Mouse (Mus musculus) cerebral cortex, adult 2 months (tissue): ENCODE results near the gene Dhx9.

ENCODE experiments used
- WGBS: fragments of 180-500 bp; shearing (Covaris S2); methylation state at CpG from one replicate; pipeline ENCODE4 v1.1.7; 2018; 5-methylcytosine and 5-hydroxymethylcytosine counted together

The Dhx9 gene

DNA sequence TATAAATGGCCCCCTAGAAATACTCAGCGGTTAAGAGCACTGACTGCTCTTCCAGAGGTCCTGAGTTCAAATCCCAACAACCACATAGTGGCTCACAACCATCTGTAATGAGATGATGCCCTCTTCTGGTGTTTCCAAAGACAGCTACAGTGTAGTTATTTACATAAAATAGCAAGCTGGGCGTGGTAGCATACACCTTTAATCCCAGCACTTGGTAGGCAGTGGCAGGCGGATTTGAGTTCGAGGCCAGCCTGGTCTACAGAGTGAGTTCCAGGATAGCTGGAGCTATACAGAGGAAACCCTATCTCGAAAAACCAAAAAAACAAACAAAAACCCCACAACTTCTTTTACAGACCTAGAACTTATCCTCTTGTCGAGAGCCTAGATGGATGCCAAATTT is 1.3 kb downstream of the Dhx9 start:
- WGBS = 10% methylated on average over 6 of the region's 6 CpGs

DNA sequence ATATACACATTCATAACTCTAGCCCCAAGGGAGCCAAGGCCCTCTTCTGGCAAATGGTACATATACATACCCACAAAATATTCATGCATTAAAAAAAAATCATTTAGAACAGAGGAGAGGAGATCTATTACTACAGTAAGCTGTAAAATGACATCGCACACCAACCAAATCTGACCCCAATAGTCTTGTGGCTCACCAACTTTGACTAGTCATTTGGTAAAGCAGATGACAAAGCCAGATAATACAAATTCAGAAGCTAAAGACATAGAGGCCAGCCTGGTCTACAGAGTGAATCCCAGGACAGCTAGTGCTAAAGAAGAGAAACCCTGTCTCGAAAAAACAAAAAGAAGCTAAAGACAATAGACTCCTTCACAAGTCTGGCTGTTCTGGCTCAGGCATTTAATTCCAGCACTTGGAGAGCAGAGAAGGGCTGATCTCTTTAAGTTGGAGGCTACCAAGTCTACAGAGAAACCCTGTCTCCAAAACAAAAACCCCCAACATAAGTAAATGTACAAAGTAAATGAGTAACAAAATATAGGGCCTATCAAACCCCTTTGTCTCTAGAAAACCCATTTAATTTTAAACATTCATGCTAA is 2.2 kb downstream of the Dhx9 start:
- 31% methylated on average over 2 of the region's 2 CpGs for WGBS

DNA sequence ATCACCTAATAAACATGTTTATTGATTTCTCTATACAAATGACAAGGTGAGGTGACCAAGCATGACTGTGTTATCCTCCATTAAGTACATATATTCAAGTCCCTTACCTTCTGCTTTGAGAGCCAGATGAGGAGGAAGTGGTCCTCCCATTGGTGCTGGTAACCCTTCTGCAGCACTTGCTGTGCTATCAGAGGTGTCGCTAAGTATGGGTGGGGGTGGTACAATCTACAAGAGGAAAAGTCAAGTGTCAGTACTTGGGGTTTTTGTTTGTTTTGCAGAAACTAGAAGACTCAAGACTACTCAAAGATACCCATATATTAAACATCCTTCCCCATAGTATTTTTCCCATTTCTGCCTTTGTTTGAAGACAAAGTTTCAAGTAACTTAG is 6.4 kb downstream of the Dhx9 start:
- 74% methylated on average over 1 of the region's 1 CpGs for WGBS

DNA sequence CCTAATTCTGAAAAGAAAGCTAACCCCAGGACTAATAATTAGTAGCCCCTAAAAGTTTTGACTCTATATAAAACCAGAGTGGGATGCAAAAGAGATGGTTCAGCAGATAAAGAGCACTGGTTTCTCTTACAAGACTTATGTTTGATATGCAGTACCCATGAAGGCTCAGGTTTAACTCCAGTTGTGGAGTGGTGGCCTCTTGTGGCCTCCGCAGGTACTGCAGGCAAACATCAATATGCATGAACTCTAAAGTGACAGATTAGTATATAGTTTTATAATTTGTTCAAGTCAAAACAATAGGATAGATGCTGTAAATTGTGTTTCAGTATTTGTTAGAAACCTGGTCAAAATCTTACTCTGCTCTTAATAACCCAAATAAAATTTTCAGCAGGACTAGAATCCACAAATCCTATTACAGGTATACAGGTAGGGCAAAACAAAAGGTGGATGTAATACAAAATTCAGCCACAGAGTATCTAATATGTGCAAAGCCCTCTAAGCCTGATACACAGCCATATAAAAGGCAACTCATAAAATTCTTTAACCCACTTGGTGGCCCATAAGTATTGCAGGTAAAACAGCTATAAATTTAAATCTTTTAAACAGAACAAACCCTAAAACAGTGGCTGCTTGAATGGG is 7.0 kb downstream of the Dhx9 start:
- WGBS = 36% methylated on average over 1 of the region's 1 CpGs

DNA sequence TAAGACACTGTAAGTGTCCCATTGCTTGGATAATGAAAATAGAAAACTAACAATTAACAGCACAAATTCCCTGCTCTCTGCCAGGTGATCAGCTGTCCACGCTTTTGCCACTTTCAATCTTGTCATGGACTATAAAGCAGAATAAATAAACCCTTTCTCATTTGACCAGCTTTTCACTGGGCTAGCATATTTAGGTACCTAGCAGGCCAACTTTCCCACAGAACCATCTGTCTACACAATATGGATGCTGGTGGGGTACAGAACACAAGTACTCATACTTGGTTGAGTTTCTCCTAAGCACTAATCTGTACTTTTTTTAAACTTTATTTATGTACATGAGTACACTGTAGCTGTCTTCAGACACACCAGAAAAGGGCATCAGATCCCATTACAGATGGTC is 8.2 kb downstream of the Dhx9 start:
- 66% methylated on average over 1 of the region's 1 CpGs for WGBS

DNA sequence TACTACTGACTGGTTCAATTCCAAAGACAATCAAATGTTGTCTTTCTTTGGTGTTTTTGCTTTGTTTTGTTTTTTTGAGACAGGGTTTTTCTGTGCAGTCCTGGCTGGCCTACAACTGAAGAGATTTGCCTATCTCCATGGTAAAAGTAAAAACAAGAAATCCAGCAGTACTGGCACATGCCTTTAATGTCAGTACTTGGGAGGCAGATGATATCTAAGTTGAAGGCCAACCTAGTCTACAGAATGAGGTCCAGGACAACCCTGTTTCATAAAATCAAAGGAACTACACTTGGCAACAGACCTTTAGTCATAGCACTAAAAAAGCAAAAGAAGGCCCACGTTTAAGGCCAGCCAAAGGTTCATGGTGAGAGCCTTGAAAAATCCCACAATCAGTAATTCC is 25.7 kb downstream of the Dhx9 start:
- WGBS = 61% methylated on average over 1 of the region's 1 CpGs

DNA sequence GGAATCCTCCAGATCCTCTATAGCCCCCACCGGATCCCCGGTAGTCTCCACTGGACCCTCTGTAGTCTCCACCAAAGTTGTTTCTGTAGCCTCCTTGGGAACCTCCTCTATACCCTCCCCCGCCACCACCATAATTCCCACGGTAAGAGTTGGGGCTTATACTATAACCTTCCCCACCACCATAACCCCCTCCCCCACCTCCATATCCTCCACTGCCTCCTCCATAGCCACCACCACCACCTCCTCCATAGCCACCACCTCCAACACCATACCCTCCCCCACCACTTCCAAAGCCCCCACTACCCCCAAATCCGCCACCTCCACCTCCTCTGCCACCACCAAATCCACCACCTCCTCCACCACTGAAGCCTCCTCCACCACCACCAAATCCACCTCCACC is 31.3 kb downstream of the Dhx9 start:
- WGBS = 83% methylated on average over 5 of the region's 5 CpGs

DNA sequence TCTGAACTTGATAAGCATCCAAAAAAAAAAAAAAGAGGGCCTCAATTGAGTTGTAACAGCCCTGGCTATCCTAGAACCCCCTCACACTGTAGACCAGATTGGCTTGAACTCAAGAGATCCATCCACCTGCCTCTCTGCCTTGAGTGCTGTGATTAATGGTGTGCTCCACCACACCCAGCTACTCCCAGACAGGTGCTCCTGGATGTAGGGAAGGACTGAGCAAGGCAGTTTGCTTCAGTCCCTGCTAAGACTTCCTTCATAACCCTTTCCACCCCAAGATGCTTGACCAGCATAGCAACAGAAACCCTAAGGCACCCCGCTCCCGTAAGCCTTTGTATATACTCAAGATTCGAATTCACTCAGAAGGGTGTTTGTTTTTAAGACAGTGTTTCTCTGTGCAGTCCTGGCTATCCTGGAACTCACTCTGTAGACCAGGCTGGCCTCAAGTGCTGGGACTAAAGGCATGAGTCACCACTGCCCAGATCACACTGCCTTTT is 34.3 kb downstream of the Dhx9 start:
- 86% methylated on average over 3 of the region's 3 CpGs for WGBS

DNA sequence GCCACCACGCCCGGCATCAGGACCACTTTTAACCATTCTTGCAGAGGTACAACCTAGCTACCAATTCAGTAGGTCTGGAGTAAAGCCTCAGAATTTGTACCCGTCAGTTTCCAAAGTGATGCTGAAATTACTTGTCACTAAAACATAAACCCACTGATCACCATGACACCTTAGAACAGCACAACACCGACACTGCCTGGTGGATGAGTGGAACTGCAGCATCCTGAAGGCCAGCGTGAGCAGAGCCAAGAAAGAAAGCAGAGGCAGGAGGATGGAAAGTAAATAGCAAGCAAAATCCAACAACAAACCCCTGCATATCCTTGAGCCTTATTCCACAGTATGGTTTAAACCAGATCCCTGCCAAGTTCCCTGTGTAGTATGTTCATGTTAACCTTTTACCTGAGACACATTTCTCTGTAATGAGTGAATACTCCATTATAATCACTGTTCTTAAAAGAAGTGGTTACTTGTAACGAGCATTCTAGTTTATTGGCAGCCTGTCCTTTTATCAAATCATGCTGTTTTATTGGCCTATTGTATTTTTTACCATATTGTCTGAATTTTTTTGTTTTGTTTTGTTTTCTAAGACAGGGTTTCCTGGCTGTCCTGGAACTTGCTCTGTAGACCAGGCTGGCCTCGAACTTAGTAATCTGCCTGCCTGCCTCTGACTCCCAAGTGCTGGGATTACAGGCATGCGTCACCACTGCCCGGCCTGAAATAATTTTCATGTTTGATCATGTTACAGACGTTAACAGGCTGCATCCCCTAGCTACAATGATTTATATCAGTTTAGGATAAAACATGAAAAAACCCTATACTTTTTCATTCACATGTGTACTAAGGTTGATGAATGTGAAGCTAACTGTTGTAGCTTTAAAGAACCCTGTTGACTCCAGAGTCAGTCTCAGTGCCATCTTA is 36.0 kb downstream of the Dhx9 start:
- WGBS = 67% methylated on average over 10 of the region's 10 CpGs

DNA sequence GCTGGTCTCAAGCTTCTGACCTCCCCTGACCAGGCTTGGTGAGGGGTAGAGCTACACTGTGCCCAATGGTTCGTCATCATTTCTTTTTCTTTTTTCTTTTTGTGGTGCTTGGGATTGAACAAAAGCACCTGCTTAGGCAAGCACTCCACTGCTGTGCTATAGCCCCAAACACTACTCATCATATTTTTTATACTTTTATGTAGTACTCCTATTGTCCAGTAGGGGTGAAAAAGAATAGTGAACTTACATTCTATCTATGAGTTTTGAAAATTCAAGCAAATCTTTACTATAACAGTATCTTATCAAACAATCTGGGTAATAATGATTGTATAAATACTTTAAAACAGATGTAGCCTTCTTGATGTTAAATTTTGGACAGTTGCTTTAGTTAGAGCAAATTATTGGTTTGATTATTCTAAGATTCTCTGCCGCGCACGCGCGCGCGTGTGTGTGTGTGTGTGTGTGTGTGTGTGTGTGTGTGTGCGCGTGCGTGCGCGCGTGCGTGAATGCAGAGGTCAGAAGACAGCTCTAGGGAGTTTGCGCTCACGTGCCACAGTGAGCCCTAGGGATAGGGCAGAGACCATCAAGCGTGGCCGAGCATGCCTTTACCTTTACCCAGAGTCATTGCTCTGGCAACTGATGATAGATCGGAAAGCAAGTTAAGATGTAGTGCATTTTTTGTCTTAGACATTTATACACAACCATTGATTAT is 41.2 kb downstream of the Dhx9 start:
- WGBS = 94% methylated on average over 20 of the region's 20 CpGs

DNA sequence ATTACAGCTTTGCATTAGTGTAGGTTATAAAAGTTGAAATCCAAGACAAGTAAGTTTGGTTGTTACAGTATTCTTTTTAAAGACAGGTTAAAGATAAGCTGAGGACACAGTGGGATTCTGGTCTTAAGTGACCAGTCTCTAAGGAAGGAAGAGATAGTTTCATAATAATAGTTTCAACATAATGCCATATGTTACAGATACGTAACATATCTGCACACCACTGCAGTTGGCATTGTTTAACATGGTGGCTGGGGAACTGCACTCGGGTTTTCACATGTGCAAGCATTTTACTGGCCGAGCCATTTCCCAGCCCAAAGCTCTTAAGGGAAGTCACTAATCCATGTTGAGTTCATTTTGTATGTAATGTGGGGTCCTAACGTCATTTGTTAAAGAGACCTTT is 43.8 kb downstream of the Dhx9 start:
- WGBS = 82% methylated on average over 4 of the region's 4 CpGs

DNA sequence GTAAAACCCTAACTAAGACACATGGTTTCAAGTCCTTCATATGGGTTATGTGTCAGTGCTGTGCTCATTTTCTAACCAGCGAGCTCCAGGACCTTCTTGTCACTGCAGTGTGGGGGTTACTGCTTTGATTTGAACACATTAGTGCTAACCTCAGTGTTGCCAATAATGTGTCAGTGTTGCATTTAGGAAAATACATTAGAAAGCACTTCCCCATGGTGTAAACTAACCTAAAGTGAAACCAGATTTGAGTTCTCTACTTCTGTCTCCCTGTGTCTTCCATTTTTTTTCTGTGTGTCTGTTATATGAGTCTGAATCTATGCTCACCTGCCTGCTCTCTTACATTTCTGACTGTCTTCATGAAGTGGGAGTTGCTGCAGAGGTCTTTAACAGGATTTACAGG is 44.4 kb downstream of the Dhx9 start:
- 94% methylated on average over 1 of the region's 1 CpGs for WGBS

DNA sequence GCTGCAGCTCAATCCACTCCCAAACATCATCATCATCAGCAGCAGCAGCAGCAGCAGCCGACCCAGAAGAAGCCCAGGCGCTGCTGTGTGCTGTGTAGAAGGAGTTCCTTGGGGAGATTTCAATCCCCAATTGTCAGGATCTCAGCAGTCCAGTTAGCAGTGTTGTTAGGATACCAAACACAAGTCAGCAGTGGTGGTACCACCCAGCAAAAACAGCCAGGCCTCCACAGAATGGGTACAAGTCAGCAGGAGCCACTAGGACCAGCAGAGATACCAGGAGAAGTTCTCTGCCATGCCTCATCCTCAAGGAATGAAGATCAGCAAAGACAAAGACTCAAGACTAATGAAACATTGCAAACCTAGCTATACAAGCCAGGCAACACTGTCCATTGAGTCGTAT is 45.8 kb downstream of the Dhx9 start:
- WGBS = 90% methylated on average over 3 of the region's 3 CpGs

DNA sequence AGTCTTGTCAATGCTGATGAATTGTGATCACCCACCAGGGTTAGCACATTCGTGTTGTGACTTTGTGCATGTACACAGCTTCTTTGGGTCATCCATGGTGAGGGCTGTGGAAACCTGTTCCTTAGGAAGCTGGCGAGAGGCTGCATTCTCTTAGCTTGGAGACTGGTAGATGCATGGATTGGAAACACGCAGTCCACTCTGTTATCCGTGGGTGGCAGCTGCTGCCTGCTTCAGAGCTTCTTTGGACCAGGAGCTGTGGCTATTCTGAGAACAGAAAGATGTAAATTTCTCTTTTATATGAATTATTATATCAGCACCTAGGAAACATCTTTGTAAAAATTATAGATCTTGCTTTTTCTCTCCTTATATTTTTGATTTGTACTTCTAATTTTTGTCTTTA is 46.7 kb downstream of the Dhx9 start:
- 74% methylated on average over 4 of the region's 4 CpGs for WGBS

DNA sequence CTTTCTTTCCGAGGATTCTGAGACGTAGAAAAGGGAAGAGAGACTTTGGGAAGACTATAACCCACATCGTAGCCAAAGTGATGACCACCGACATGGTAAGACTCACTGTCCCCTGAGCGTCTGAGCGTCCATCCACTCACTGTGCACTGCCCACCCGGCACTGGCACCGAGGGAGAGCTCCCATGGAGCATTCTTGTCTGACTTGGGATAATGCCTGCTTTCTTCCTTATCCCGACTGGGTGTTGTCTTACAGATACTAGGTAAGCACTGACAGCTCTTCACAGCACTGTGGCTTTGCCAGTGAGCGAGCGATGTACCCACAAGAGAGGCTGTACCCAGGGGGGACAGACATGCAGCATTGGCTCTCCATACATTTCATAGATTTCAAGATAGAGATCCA is 49.9 kb downstream of the Dhx9 start:
- WGBS = 93% methylated on average over 11 of the region's 11 CpGs

DNA sequence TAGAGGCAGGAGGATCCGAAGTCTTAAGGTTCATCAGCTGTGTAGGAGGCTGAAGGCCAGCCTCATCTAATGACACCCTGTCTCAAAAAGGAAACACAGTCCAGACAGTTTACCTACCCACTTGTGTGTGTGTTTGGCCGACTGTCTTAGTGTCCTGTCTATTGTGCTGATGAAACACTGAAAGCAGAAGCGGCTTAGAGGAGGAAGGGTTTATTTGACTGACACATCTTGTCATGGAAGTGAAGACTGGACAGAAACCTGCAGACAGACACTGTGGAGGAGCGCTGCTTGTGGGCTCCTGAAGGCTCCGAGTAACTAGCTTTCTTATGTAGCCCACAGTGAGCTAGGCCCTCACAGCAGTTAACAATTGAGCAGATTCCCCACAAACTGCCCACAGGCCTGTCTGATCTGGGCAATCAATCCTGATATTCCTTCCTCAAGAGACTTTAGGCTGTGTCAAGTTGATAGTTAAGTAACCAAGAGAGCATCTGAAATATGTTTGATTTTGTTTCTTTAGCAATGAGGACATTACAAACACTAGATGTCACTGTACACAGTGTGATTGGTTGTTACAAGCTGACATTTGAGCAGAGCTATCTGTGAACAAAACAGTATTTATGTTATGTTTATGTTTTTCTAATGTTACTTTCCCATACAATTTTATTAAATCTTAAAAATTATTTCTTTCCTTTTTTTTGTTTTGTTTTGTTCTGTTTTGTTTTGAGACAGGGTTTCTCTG is 53.4 kb downstream of the Dhx9 start:
- WGBS = 89% methylated on average over 5 of the region's 5 CpGs

DNA sequence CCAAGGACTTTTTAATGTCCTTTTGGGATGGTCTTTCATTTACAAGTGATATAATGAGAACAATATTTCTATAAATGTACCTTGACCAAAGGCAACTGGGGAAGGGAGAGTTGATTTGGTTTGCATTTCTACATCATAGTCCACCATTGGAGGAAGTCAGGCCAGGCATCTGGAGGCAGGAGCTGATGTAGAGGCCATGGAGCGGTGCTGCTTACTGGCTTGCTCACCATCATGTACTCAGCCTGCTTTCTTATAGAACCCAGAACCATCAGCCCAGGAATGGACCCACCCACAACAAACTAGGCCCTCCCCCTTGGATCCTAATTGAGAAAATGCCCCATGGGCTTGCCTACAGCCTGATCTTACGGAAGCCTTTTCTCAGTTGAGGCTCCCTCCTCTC is 55.1 kb downstream of the Dhx9 start:
- 98% methylated on average over 2 of the region's 2 CpGs for WGBS

DNA sequence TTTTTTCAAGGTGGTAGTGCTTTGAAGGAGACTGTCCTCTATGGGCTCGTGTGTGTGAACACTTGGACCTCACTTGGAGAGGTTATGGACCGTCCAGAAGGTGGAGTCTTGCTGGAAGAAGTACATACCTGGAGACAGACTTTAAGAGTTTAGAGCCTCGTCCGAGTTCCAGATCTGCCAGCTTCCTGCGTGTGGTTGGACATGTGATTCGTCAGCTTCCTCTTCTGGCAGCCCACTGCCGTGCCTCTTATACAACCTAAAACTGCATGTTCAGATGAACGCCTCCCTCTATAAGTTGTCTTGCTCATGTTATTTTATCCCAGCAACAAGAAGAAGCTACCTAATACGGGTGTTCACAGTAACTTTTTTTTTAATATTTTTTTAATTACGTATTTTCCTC is 55.8 kb downstream of the Dhx9 start:
- 87% methylated on average over 10 of the region's 10 CpGs for WGBS

DNA sequence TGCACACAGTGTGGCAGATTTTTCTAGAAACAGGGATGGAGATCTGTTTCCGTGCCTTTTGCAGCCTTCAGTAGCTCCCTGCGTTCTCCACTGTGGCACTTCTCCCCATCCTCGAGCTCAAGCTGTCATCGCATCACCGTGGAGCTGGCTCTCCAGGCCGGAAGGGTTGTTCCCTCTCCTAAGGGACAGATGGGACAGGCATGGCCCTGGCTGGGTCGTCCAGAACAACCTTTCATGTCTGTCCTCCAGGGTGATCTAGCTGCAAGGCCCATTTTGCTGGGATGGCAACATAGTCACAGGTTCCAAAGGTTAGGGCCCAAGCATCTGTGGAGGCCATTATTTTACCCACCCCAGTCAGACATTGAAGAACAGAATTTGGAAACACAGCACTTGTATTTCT is 56.3 kb downstream of the Dhx9 start:
- WGBS = 81% methylated on average over 7 of the region's 7 CpGs

DNA sequence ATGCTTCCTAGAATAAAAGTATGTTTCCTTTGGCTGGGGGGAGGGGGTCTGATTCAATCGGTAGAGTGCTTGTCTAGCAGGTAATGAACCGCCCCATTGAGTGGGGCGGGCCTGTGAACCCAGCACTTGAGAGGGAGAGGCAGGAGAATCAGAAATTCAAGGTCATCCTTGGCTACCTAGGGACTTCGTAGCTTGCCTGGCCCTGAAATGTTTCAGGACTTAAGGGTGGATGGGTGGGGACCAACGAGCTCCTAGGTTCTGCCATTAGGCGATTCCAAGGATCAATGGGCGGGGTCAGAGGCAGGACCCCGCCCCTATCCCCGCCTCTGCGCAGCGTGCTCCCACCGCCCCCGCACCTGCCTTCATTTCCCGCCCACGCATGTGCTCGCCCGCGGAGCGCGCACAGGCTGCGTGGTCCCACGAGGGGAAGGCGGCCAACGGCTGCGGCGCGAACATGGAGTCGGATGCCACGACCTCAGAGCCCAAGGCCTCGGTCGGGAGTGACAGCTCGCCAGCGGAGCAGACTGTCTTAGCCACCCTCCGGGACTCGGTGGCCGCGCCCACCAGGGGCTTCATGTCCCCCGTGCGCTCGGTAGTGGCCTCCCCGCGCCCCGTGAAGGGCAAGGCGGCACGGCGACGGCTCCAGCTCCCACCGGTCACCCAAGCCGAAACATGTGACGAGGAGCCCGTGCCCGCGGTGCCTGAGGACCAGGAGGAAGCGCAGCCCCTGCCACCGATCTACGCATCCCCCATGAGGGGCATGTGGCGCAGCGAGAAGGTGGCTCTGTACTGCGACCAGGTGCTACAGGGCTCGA is 62.5 kb downstream of the Dhx9 start, which contains the start of gene Shcbp1l:
TSS of gene Shcbp1l (plus strand) at position 393 of the 815 bp plus-strand sequence.
- WGBS = 4% methylated on average over 60 of the region's 60 CpGs
